Mouse (Mus musculus) kidney, adult 18-20 months (tissue): Measurements from ENCODE around the gene Olfr373.

Experiments used
- DNase-seq: peaks from one replicate; pipeline ENCODE4 v3.0.0; 2021

The Olfr373 gene

DNA sequence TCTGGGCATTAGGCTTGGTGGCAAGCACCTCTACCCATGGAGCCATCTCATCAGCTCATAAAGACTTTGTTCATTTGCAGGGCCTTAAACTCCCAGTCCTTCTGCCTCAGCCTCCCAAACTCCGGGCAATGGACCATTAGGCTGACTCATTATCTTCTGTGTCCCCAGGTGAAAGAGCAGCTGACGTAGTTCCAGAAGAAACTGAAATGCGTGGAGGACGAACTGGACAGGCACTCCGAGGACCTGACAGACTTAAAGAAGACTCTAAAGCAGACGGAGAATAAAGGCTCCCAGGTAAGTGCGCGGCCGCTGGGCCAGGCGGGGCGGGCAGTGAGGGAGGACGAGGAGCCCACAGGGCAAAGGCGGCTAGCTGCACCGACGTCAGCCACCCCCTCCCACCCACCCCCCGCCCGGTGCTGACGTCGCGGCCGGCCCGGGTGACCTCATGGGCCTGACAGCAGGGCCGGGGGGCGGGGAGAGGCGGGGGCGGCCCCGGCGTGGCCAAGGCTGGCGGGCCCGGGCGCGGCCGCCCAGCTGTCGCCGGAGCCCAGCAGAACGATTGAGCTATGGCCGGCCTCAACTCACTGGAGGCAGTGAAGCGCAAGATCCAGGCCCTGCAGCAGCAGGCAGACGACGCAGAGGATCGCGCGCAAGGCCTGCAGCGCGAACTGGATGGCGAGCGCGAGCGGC, 51.9 kb downstream of the Olfr373 start, which contains the start of gene Tpm4:
Gene Tpm4, plus strand, starts transcription at position 220 of the 690 bp plus-strand sequence.
- peak; percentile 80 for DNase-seq

GRCm38 (mm10) chr8:72135446-72136301, 52.7 kb downstream of the Olfr373 start:
- peak; percentile 58 for DNase-seq

DNA sequence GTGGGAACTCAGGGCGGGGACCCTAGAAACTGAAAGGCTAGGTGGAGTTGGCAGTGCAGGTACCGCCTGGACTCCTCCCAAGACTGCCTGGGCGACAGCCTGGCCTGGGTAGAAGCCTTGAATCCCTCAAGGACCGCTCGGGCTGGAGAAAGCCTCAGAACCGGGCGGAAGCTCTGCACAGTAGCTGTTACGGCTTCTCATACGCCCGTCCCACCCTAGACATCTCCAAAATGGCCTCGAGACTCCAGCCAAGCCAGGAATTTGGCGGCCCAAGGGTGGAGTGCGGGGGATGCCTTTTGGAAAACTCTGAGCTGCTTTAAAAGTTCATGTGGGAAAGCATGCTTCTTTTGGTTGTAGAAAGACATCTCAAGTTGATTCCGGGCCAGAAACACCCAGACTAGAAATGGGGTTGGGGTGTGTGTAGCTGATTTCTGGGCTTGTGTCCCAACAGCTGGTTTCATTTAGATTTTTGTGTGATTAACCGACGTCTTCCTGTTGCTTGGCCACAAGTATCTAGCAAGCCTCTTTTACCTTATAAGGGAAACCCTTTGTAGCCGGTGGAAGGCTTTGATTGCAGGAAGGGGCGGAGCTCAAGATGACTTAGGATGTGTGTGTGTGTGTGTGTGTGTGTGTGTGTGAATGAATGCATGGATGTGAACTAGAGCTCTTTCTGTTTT, 53.5 kb downstream of the Olfr373 start:
- DNase-seq = peak; percentile 62

DNA sequence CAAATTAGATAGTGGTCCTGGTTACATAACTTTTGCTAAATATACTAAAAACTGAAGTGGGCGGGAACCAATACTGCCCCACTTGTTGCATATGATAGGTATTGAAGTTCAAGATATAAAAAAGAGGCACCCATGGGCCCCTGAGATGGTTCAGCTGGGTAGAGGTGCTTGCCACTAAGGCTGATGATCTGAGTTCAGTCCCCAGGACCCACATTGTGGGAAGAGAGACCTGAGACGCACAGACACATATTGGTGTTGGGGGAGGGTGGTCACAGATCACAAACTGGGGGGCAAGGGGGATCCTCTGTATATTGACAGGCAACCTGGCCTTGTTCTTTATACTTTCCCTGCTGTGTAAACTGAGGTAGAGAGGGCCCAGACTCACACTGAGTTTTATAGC, 54.5 kb downstream of the Olfr373 start:
- no peak for DNase-seq

DNA sequence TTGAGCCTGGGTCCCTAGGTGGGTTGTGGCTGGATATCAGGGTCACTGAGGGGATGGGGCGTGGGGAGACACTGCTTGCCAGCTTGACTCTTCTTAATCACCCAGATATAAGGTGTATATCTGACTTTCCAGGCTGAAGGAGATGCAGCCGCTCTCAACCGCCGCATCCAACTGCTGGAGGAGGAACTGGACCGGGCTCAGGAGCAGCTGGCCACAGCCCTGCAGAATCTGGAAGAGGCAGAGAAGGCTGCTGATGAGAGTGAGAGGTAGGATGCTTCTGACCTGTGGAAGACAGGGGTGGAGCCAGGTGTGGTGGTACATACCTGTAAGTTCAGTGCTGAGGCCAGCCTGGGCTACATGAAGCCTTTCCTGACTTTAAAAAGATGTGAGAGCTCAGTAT, 55.5 kb downstream of the Olfr373 start:
- DNase-seq = no peak

GRCm38 (mm10) chr8:72143256-72143824, 60.4 kb downstream of the Olfr373 start:
- no peak for DNase-seq

- DNase-seq = no peak
These were observed 61.5 kb downstream of the Olfr373 start for GRCm38 (mm10) chr8:72144345-72144975.

DNA sequence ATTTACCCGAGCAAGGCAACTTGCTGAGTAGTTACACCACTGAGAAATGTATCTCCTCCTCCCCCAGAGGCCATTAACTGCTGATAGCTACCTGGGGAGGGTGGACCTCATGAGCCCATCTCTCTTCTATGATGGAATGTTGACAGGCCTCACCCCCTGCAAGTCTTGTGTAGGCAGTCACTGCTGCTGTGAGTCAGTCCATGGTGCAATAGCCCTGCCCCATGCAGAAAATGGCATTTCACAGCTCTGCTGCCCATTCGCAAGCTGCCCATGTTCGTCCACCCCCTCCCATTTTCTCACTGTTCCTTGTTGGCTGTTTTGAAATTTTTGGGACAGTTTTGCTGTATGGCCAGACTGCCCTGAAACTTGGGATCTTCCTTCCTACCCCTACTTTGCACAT, 62.5 kb downstream of the Olfr373 start:
- DNase-seq = no peak

DNA sequence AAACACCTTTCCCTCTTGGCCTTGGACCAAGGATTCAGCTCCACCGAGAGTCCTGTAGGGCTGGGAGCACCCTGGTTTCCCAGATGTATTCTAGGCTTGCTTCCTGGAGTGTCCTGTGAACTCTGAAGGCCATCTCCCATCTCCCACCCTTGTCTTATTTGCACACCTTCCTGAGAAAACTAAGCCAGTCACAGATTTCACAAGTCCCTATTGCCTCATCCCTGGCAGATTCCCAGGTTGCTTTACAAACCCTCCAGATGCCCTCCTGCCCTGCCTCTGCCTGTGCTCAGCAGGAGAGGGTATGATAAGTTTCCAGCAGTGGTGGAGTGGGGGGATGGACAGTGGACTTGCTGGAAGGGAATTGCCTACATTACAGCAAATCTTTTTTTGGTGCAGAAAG, 63.1 kb downstream of the Olfr373 start:
- no peak for DNase-seq

DNA sequence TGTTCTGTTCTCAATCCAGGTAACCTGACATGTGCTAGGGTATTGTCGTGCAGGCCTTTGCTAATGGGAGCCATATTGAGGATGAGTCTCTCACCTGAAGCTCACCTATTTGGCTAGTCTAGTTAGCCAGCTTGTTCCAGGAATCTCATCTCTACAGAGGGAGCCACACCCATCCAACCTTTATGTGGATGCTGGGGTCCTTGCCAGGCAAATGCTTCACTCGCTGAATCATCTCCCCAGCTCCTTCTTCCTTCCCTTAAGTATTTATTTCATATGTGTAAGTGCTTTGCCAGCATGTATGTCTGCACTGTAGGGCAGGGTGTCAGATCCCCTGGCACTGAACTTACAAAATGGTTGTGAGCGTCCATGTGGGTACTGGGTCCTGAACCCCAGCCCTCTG, 63.6 kb downstream of the Olfr373 start:
- DNase-seq = no peak

DNA sequence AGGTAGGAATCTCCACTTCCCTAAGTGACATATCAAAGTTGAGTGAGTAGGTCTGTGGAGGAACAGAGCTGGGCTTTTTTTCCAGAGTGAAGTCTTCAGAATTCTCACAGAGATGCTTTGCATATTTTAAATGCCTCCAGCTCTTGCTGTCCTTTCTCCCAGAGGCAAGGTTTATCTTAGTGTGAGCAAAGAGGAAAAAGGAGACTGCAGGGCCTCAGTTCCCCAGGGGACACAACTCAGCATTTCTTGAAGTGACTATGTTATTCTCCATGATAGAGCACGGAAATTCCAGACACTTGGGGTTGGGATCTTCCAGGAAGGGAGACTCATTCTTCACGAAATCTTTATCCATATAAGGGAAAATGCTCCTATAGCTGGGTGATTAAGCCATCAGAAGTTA, 64.3 kb downstream of the Olfr373 start:
- no peak for DNase-seq

DNA sequence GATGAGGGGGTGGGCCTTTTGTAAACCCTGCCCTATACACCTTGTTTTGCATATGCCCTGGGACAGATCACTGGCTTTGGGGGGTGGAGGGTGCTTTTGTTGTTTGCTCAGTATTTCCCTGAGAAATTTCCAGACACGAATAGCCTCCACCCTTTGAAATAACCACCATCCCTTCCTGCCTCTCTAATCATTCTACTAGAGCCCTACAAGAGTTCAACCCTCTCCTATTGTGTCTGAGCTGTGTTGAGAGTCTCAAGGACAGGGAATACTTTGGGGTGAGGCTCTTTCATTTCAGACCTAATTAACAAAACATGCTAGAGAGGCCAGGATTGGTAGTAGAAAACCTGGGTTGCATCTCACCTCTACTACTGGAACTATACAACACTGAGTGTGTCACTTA, 66.1 kb downstream of the Olfr373 start:
- no peak for DNase-seq

GRCm38 (mm10) chr8:72151418-72152078, 68.6 kb downstream of the Olfr373 start:
- no peak for DNase-seq
